16 mouse cellular contexts compared by ENCODE assay signal in the genomic region with DNA sequence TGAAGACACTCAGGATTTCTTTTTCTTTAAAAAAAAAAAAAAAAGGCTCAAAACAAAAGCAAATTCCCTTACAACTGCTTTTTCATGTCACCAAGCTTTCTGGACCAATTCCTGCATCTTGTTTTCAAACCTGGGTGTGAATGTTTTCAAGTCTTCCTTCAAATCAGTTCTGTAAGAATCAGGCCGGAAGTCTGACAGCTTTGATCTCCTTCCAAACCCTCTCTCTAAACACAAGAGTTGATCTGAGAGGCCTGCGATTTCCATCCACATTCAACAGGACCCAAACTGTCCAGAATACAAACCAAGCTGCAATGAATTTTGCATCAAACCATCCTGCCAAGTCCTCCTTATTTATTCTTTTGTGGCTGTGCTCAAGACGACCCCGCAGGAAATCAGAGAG.
DNase-seq lines count a peak whose midpoint lies in the region; ATAC-seq and TF ChIP-seq lines count a peak whose summit lies in the region.
"Had no signal": no experiment of that assay in that cellular context is flagged by ENCODE, and none has a peak within 500 bp of the region (broad histone marks: within the 10 kb centered on the region; RNA-seq: fewer than 3 reads in every experiment).

No protein-coding gene starts in this region.

- no peak overlapping the region for H3K4me3 ChIP-seq in forebrain, embryonic 14.5 days (ENCODE audit: low read depth, low read length)
- H3K4me3 ChIP-seq in forebrain, embryonic 10.5 days, result no peak overlapping the region
- no peak overlapping the region for H3K4me3 ChIP-seq in layer of hippocampus, adult 2 months
- H3K4me3 ChIP-seq: kidney, embryonic 15.5 days; myocyte had no signal

- peaks cover 30% of the 10 kb centered on the region for H3K4me1 ChIP-seq in forebrain, embryonic 14.5 days (ENCODE audit: control insufficient read depth, insufficient read depth, low read length)
- peaks cover 25% of the 10 kb centered on the region for H3K4me1 ChIP-seq in forebrain, embryonic 10.5 days

- no peaks in the 10 kb centered on the region for H3K36me3 ChIP-seq in forebrain, embryonic 14.5 days (ENCODE audit: control insufficient read depth, insufficient read depth, low read length)
- H3K36me3 ChIP-seq in forebrain, embryonic 10.5 days (replicated peaks), result no peaks in the 10 kb centered on the region
- H3K36me3 ChIP-seq: kidney, embryonic 15.5 days had no signal

- peak; percentile 63 for DNase-seq in forebrain, embryonic 14.5 days (ENCODE audit: low spot score)
- DNase-seq in forebrain, embryonic 10.5 days (ENCODE audit: extremely low spot score, low spot score), result no peak
- DNase-seq in layer of hippocampus, adult 2 months (ENCODE audit: low spot score in 2 of 2), result no peak
- DNase-seq in layer of hippocampus, postnatal 36 days, result no peak
- peak; percentile 45 for DNase-seq in brain, adult 2 months (ENCODE audit: low read depth, low spot score)
- DNase-seq in lung, postnatal 36 days, result peak; percentile 56
- no peak for DNase-seq in layer of hippocampus, adult 9-11 months
- DNase-seq: adrenal gland, postnatal 36 days; cerebellum, postnatal 25 days; heart, postnatal 10 days; left cerebral cortex, postnatal 4 days; thymus, postnatal 25 days had no signal

- 41% methylated on average over 4 of the region's 4 CpGs for whole genome bisulfite sequencing in forebrain, embryonic 14.5 days
- WGBS in forebrain, embryonic 10.5 days, result 95% methylated on average over 4 of the region's 4 CpGs

- H3K4me2 ChIP-seq in forebrain, embryonic 14.5 days (ENCODE audit: low read length), result no peak overlapping the region
- H3K4me2 ChIP-seq: kidney, embryonic 15.5 days; liver, embryonic 11.5 days had no signal

- H3K9ac ChIP-seq in forebrain, embryonic 14.5 days (ENCODE audit: low read length), result no peak overlapping the region
- H3K9ac ChIP-seq: kidney, embryonic 15.5 days had no signal

- TF ChIP-seq CTCF in layer of hippocampus, adult 2 months (conservative IDR thresholded peaks at IDR 0.05), result no peak

- H3K27me3 ChIP-seq in forebrain, embryonic 14.5 days (replicated peaks; ENCODE audit: control insufficient read depth, insufficient read depth, low read length), result no peaks in the 10 kb centered on the region
- peaks cover 9% of the 10 kb centered on the region for H3K27me3 ChIP-seq in forebrain, embryonic 10.5 days (ENCODE audit: poor library complexity, severe bottlenecking)

- H3K27ac ChIP-seq in forebrain, embryonic 14.5 days (ENCODE audit: low read depth, low read length), result no peak overlapping the region; the same call in 1 of the 2 replicates
- no peak overlapping the region for H3K27ac ChIP-seq in forebrain, embryonic 10.5 days
- H3K27ac ChIP-seq in layer of hippocampus, adult 2 months, result peak overlapping the region; percentile 49; the same call in 1 of the 2 replicates
- H3K27ac ChIP-seq: kidney, embryonic 15.5 days had no signal

- H3K9me3 ChIP-seq in forebrain, embryonic 14.5 days (replicated peaks; ENCODE audit: control insufficient read depth, low read length), result no peaks in the 10 kb centered on the region
- no peaks in the 10 kb centered on the region for H3K9me3 ChIP-seq in forebrain, embryonic 10.5 days
- H3K9me3 ChIP-seq: kidney, embryonic 15.5 days had no signal

- ATAC-seq in forebrain, embryonic 14.5 days, result no peak
- no peak for ATAC-seq in granulocyte monocyte progenitor cell, adult 5-6 weeks (replicated peaks; ENCODE audit: poor library complexity, severe bottlenecking)

Comparison
In these comparisons a context has a peak if more than half of its experiments do, and no peak if none do; other contexts are left out.
1. DNase-seq: peak in forebrain, embryonic 14.5 days (single experiment), brain, adult 2 months (single experiment) and lung, postnatal 36 days (single experiment); none in forebrain, embryonic 10.5 days (single experiment), layer of hippocampus, adult 2 months (0 of 2), layer of hippocampus, postnatal 36 days (0 of 2) and layer of hippocampus, adult 9-11 months (single experiment).